Mouse (Mus musculus) intestine, embryonic 16.5 days (tissue): Measurements from ENCODE around the gene Gm6803. TPM values are rescaled to one million over a fixed set of nuclear protein-coding genes. Genes with fewer than 3 reads are reported as not detected.

Experiments used
- polyA plus RNA-seq: library from polyadenylated mRNA; unstranded; fragments of >200 nt; fragmentation: Nextera tagmentation; extraction: Ambion mirVana; gene quantifications from 2 replicates; pipeline ENCODE4 v1.2.1, GENCODE M21; 2015

Gm6803 gene
- polyA plus RNA-seq, 1 experiment from 2014 or later, result not detected

Other genes starting within 250 kb of the Gm6803 start
- gene Gm21319, start 243.0 kb downstream of the Gm6803 start, polyA plus RNA-seq, result not detected in 2 replicates
- gene Gm21936, start 223.3 kb downstream of the Gm6803 start, polyA plus RNA-seq, result not detected in 2 replicates
- not detected in 2 replicates for gene BB287469, start 202.2 kb downstream of the Gm6803 start, polyA plus RNA-seq
- gene Gm2001, start 176.4 kb downstream of the Gm6803 start, polyA plus RNA-seq, result not detected in 2 replicates
- gene Gm2016, start 144.7 kb downstream of the Gm6803 start, polyA plus RNA-seq, result not detected in 2 replicates
- gene Gm2022, start 123.4 kb downstream of the Gm6803 start, polyA plus RNA-seq, result not detected in 2 replicates
- gene Gm2035, start 98.9 kb downstream of the Gm6803 start, polyA plus RNA-seq, result not detected in 2 replicates
- gene Gm2042, start 64.7 kb downstream of the Gm6803 start, polyA plus RNA-seq, result not detected in 2 replicates
- gene Gm2075, start 6.9 kb downstream of the Gm6803 start, polyA plus RNA-seq, result not detected in 2 replicates
- gene Gm2056, start 8.2 kb upstream of the Gm6803 start, polyA plus RNA-seq, result not detected in 2 replicates
- gene Gm16368, start 64.9 kb upstream of the Gm6803 start, polyA plus RNA-seq, result not detected in 2 replicates
- gene Gm10436, start 163.3 kb upstream of the Gm6803 start, polyA plus RNA-seq, result not detected in 2 replicates
- not detected in 2 replicates for gene Gm8332, start 231.3 kb upstream of the Gm6803 start, polyA plus RNA-seq